Mouse (Mus musculus) adrenal gland, postnatal 14 days (tissue): ENCODE data around the gene Mcoln2. TPM values are rescaled to one million over a fixed set of nuclear protein-coding genes. Genes with fewer than 3 reads are reported as not detected.
"Not testable (repeated sequence)": the region's sequence is repeated elsewhere in the genome, so short reads cannot be mapped to it uniquely, and the experiment has no call there.

Source experiments
- DNase-seq: peaks from one replicate; pipeline ENCODE4 v3.0.0; 2021; ENCODE audit warnings: mixed read lengths
- total RNA-seq: library from RNA; stranded (reverse); gene quantifications from 2 replicates; pipeline ENCODE4 v1.2.3, GENCODE M21; 2021

Mcoln2 gene
- total RNA-seq, 1 experiment from 2014 or later: 0.15 TPM

GRCm38 (mm10) chr3:146189933-146190332 lies 40.3 kb downstream of the Mcoln2 start:
- DNase-seq: no peak

- DNase-seq: no peak
These were observed 42.9 kb downstream of the Mcoln2 start for GRCm38 (mm10) chr3:146192507-146192906.

GRCm38 (mm10) chr3:146195153-146195552 lies 45.5 kb downstream of the Mcoln2 start:
- DNase-seq: no peak

DNA sequence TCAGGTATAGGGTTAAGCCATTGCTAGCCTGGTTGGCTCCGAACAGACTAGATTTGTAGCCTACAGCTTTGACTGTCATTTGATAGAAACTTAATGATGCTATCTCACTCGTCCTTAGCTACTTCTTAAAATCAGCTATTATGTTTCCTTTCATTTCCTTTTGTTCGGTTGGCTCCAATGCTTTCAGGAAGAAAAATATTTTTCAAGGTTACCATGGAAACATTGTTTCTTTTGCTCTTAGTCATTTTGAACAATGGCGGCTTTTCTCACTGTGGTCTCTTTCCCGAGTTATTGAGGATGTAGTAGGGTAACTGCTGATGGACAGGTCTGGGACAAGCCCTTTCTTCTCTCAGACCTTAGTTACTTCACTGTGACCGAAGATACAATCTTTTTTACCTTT lies 46.7 kb downstream of the Mcoln2 start:
- DNase-seq: no peak

DNA sequence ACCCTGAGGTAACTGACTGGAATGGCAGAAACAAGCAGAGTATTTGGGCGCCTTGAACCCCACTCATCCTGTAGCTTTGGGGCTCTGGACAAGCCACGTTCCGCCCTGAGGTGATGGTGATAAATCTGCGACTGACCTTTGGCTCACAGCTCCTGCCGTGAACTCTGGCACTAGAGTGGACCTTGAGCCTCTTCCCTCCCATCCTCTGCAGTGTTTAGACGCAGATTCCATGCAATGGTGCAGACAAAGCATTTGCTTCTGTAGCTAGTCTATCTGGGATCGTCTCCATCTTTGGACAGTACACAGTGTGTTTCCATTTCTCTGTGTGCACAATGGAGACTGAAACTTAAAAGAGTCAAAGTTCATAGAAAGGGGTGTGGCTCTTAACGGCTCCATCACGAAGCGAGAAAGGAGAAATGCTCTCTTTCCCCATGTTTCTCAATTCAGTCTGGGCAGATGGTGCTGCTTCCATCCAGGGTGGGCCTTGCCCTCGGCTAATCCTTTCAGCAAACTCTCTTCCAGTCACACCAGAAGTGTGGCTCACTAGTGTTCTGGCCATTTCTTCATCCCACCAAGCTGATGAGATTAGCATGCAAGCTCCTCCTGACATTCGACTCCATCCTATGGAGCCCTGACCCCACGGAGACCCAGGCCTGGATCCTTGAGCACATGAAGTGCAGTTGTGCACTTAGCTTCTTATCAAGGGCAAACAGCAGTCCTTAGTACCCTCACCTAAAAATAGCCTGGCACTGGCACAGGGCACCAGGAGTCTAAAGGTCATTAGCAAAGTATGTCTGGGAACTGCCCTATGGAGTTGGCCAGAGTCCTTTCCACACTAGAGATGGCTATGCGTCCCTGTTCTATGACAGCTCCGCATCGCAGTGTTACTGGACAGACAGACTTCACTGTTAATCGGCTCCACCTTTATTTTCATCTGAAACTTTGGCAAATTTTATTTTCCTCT lies 47.4 kb downstream of the Mcoln2 start:
- DNase-seq: no peak

GRCm38 (mm10) chr3:146197785-146198184 lies 48.2 kb downstream of the Mcoln2 start:
- DNase-seq: no peak

- no peak for DNase-seq
These were observed 49.3 kb downstream of the Mcoln2 start for GRCm38 (mm10) chr3:146198803-146199481.

GRCm38 (mm10) chr3:146199486-146199885 lies 49.9 kb downstream of the Mcoln2 start:
- no peak for DNase-seq

DNA sequence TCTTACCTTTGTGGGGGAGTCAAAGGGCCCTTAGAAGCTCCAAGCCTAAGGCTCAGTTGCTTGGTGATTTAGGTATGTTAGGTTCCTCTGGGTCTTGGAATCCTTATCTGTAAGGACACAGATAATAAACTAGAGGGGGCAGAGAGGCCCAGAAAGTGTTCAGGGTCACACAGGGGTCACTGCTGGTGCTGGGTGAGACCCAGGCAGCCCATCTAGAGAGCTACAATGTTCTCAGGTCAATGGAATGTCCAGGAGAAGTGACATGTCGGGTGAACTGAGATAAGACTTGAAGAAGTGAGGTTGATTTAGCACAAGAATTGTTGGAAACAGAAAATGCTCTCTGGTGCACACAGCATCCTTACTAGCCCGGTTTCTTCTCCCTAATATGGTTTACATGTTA lies 54.7 kb downstream of the Mcoln2 start:
- no peak for DNase-seq

DNA sequence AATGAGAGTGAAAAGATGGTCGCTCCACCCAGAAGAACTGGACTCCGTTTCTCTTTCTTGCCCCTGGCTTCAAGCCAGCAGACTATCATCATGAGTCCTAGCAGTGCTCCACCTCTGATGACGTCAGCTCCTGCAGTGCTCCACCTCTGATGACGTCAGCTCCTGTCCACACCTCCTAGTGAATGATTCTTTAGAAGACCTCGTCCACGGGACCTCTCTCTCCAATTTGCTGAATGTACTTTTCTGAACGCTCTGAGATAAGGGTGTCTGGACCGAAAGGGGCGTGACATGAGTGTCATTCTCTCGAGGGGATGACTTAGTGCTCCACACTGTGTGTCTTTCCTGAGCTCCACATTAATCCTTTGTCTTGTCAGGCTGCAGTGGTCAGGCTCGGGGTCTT lies 55.7 kb downstream of the Mcoln2 start:
- no peak for DNase-seq

GRCm38 (mm10) chr3:146206635-146207034 lies 57.0 kb downstream of the Mcoln2 start:
- no peak for DNase-seq

DNA sequence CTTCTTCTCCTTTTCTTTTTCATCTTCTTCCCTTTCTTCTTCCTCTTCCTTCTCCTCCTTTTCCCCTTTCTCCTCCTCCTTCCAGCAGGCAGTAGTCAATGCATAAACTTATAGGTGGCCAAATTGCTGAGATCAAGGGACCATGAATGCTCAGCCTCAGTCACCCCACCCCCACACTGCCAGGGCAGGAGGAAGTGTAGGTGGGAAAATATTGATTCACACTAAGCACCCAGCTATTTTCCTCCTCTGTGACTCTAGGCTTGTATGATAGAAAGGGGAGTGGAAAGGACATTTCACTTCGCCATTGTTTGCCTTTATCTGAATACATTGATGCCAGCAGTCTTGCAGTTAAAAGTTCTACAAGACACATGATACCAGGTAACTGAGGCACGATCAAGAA lies 57.8 kb downstream of the Mcoln2 start:
- no peak for DNase-seq

DNA sequence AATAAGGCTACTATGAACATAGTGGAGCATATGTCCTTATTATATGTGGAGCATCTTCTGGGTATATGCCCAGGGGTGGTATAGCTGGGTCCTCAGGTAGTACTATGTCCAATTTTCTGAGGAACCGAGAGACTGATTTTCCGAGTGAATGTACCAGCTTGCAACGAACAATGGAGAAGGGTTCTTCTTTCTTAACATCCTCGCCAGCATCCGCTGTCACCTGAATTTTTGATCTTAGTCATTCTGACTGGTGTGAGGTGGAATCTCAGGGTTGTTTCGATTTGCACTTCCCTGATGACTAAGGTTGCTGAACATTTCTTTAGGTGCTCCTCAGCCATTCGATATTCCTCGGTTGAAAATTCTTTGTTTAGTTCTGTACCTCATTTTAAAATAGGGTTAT lies 60.1 kb downstream of the Mcoln2 start:
- not testable (repeated sequence) for DNase-seq

- no peak for DNase-seq
These were observed 61.6 kb downstream of the Mcoln2 start for GRCm38 (mm10) chr3:146211141-146211747.

DNA sequence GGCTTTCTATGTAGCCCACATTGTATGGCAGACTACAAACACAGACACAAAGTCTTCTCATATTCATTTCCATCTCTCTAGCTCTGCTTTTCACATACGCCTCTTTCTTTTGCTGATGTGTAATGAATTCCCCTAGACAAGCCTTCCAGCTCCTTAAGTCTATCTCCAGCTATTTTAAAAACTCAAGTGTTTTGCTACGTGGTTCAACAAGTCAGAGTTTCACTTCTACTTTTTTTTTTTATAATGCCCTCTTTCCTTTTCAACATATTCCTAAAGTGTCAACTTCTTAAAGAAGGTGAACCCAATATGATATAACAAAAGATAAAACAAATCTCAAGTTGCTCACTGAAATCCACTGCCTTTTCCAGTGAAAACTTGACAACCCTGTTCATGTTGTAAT lies 62.3 kb downstream of the Mcoln2 start:
- no peak for DNase-seq

DNA sequence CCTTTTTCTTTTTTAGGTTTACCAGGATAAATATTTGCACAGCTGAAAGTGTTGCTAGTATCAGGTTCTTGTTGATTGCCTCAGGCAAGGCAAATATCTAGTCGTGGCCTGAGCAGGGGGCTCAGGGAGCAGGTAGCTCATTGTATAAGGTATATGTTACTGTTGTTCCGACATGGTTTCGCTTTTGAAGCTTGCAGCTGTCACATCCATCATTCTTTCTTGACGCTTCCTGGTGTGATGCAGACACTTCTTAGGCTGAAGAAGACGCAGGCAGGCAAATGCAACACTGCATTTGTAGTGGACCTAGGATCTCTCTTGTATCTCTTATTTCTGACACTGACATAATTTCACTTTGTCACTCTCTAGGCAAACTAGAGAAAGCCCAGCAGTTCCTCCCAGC lies 63.7 kb downstream of the Mcoln2 start:
- no peak for DNase-seq

DNA sequence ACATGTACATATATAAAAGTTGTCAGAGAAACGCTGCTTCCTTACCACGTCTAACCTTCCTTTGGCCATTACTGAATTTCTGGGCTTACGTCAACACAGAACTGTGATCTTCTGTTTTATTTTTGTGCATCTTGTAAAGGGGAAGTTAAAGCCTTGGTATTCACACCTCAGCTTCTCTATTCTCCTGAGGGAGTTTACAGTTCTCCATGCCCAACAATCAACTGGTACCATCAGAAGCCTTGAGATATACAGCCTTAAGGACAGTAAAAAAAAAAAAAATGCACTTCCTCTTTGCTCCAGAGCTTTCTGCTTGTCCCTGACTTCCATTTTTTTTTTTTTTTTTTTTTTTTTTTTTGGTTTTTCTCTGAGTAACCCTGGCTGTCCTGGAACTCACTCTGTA lies 66.9 kb downstream of the Mcoln2 start:
- DNase-seq: no peak

DNA sequence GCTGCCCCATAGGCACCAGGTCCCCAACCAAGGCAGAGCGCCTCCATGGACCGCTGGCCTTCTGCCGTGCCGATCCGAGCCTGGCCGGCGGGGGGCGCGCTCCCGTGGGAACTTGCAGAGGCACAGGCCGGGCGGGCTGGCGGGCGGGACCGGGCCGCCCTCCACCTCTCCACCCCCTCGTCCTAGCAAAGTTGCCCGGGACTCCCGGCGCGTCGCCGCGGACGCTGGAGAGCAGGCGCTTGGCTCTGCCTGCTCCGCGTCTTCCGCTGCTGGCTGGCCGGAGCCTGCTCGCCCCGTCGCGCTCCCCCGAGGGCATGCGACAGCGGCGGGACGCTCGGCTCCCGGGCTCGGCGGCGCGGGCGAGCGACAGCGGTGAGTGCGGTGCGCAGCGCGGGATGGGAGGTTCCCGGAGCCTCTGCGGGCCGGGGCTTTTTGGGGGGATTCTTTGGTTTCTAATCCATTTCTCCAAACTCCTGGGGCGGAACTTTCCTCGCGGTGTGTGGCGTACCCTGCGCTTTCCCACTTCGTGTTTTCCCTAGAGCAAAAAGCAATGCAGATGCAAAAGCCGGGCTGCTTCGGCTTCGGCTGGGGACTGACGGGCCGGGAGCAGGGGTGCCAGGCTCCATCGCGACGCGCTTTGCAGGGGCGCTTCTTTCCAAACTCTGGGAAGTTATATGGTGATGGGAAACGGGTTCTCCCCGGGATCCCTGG lies 71.3 kb downstream of the Mcoln2 start, which contains the start of gene Lpar3:
Gene Lpar3 (plus strand): TSS at position 188 of the 711 bp plus-strand sequence.
- DNase-seq: peak; percentile 85

DNA sequence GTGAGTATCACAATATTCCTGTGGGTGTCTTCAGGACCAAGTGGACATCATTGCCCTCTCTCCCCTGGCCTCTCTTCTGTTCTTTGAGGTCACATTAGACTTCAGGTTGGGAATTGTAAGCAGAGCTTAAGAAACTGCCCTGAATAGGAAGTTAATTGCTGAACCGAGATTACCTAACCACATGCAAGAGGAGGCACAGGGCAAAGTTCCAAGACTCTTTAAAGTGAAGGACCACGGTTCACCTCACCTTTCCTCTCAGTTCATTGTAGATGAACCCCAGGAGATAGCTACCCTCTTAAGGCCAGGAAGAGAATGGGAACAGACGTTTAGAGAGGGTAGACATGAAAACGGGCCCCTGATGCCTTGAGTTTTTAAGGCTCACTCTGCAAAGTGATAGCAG lies 74.6 kb downstream of the Mcoln2 start:
- DNase-seq: no peak

DNA sequence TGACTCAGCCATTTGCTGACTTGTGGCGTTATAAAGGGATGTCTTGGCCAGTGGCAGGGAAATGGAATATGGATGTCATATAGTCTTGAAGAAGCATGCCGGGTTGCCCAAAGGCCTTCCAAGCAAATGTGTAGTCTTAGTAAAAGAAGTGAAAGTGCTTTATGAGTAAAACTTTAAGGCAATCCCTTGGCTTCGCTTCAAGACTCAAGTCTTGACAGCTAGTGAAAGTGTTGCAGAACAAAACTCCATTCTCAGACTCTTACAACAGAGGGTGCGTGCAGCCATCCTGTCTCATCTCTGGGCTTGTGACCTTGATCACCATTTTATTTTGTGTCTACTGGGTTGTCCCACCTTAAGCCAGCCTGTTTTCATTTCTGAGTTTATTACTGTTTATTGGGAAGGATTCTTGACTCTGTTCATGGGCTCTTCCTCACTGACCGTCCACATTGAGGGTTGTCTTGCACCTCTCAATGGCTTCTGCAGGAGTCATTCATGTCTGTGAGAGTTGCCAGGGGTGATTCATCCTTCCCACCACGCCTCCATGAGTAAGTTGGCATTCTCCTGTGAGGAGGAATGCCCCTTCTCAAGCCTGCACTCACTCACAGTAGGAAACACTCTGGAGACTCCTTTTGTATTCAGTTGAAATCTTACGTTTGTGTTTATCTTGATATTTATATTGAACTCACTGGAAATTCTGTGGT lies 75.6 kb downstream of the Mcoln2 start:
- DNase-seq: peak; percentile 62

- no peak for DNase-seq
These were observed 77.8 kb downstream of the Mcoln2 start for GRCm38 (mm10) chr3:146227427-146227826.
